Mouse (Mus musculus) CD8-positive naive resting alpha-beta T cell, adult 57 days (primary cell): ENCODE results near the gene Pet100. TPM values are rescaled to one million over a fixed set of nuclear protein-coding genes. Genes with fewer than 3 reads are reported as not detected.

Experiments
- total RNA-seq: library from RNA; stranded (reverse); gene quantifications from one replicate; pipeline ENCODE4 v1.2.4, GENCODE M21; 2023

Pet100 gene
- 45.9 TPM for total RNA-seq

GRCm38 (mm10) chr8:3621199-3621970 is at the start of gene Pet100, which contains the start of gene Xab2:
Gene Pet100, plus strand, starts transcription at chr8:3621548.
Gene Xab2, minus strand, starts transcription at chr8:3621316.

GRCm38 (mm10) chr8:3586993-3587390 is 34.4 kb upstream of the Pet100 start, which contains the start of gene Camsap3:
Gene Camsap3, plus strand, starts transcription at chr8:3587293.

GRCm38 (mm10) chr8:3625445-3625844 is 4.1 kb downstream of the Pet100 start, which contains the start of gene Pcp2:
Gene Pcp2, minus strand, starts transcription at chr8:3625545.

GRCm38 (mm10) chr8:3630647-3631477 is 9.5 kb downstream of the Pet100 start, which contains the start of gene Stxbp2:
Gene Stxbp2, plus strand, starts transcription at chr8:3630955.

GRCm38 (mm10) chr8:3655526-3655925 is 34.2 kb downstream of the Pet100 start, which contains the start of gene Retn:
Gene Retn, plus strand, starts transcription at chr8:3655770.

GRCm38 (mm10) chr8:3665507-3665906 is 44.2 kb downstream of the Pet100 start, which contains the start of gene Mcemp1:
Gene Mcemp1, plus strand, starts transcription at chr8:3665754.

GRCm38 (mm10) chr8:3671980-3672491 is 50.7 kb downstream of the Pet100 start, which contains the start of gene Fcor:
Gene Fcor, minus strand, starts transcription at chr8:3672362.

Other genes starting within 250 kb of the Pet100 start
- gene Arhgef18, start 228.5 kb upstream of the Pet100 start, total RNA-seq, result 271 TPM
- gene Pex11g, start 153.9 kb upstream of the Pet100 start, total RNA-seq, result 0.70 TPM
- 5.0 TPM for gene Tex45, start 150.7 kb upstream of the Pet100 start, total RNA-seq
- gene Zfp358, start 128.4 kb upstream of the Pet100 start, total RNA-seq, result 12.0 TPM
- gene Mcoln1, start 121.1 kb upstream of the Pet100 start, total RNA-seq, result 76.4 TPM
- 60.0 TPM for gene Pnpla6, start 106.2 kb upstream of the Pet100 start, total RNA-seq
- not detected for gene C330021F23Rik, start 53.6 kb upstream of the Pet100 start, total RNA-seq
- 0.15 TPM for gene Camsap3, start 34.3 kb upstream of the Pet100 start, total RNA-seq
- gene Xab2, start 232 bp upstream of the Pet100 start, total RNA-seq, result 97.6 TPM
- not detected for gene Pcp2, start 4.0 kb downstream of the Pet100 start, total RNA-seq
- 222 TPM for gene Stxbp2, start 9.4 kb downstream of the Pet100 start, total RNA-seq
- gene Retn, start 34.2 kb downstream of the Pet100 start, total RNA-seq, result not detected
- gene Mcemp1, start 44.2 kb downstream of the Pet100 start, total RNA-seq, result 0.58 TPM
- gene Fcor, start 50.8 kb downstream of the Pet100 start, total RNA-seq, result not detected
- gene Trappc5, start 54.8 kb downstream of the Pet100 start, total RNA-seq, result 12.8 TPM
- gene Fcer2a, start 72.6 kb downstream of the Pet100 start, total RNA-seq, result 39.9 TPM
- not detected for gene Clec4g, start 99.1 kb downstream of the Pet100 start, total RNA-seq
- 4.2 TPM for gene Cd209a, start 127.4 kb downstream of the Pet100 start, total RNA-seq
- gene Cd209e, start 232.8 kb downstream of the Pet100 start, total RNA-seq, result not detected